Mouse (Mus musculus) Muller cell, postnatal 12 days (primary cell): ENCODE measurements at regions not wholly inside any gene's neighbourhood (a gene's known extent, or its start where the extent isn't known, plus 50 kb on each side); places are given as distances from the start of the nearest gene placed in this dataset.

Experiments
- DNase-seq: peaks from one replicate; pipeline ENCODE4 v3.0.0-alpha.2; 2015; ENCODE audit errors: inconsistent ontology term

DNA sequence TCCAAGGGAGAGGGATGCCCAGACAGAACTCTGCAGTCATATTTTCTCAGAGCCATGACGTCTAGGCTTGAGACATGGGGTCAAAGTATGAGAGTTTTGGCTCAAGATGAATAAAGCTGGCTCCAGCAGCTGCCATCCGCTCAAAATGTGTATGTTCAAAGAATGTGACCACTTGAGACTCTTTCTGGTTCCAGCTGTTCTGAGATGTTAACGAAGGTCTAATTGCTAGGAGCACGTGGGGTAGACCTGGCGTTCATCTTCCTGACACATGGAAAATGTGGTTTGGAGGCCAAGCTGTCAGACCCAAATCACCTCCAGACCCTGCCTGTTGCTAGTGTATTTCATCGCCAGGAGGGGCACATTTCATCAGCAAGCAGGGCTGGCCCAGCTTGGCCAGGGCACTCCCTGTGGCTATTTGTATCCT lies 58.9 kb upstream of the Ankrd1 start:
- peak; percentile 28 for DNase-seq

DNA sequence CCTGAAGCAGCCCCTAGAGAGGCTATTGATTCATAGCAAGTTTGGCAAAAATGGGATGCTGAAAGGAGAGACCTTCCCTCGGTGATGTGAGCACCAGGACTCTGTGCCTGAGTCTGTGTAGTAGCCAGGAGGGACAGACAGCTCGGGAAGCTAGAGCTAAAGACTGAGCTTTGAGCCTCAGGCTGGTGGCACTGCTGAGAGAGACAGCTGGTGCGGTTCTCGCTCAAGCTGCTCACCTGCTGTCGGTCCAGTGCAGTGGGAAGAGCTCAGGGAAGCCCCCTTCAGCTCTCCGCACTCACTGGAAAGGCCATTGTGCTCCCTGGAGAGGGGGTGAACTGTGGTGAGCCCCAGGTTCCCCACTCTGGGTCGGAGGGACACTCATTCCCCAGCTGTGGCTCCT lies 60.4 kb upstream of the Ankrd1 start:
- no peak for DNase-seq

DNA sequence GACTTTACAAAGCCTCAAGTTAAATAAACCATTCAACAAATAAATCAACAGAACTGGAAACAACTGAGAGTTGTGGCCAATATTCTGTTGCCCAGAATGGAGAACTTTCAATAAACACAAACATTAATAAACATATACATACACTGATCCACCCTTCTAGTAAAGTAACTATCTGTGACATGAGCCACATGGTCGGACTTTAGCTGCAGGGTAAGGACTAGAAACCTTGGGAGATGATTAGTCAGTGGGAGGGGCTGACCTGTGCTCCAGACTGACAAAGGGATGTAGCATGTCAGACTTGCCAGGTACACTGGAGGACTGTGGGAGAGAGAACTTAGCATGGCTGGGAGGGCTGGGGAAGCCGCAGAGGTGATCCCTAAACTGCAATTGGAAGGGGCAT lies 61.6 kb upstream of the Ankrd1 start:
- no peak for DNase-seq

GRCm38 (mm10) chr19:36183127-36183526 lies 63.2 kb upstream of the Ankrd1 start:
- DNase-seq = peak; percentile 62

- DNase-seq = no peak
Measured at GRCm38 (mm10) chr19:36189662-36190061, 69.8 kb upstream of the Ankrd1 start.

- DNase-seq = no peak
Measured at GRCm38 (mm10) chr19:36191641-36192040, 71.7 kb upstream of the Ankrd1 start.

DNA sequence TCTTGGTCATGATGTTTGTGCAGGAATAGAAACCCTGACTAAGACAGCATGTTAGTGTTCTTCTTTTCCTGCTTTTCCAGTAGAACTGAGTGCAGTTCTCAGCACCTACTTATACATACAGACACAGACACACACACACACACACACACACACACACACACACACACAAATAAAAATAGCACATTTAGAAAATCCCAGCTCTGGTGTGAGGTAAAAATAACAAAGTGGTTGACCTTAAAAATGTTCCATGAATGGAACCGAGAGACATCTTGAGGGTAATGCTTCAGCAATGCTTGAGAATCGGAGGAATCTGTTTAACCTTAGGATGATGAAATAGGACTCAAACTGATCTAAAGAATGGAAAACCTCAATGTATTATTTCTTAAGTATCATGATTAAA lies 84.4 kb upstream of the Ankrd1 start:
- DNase-seq = no peak

- DNase-seq = no peak
Measured at GRCm38 (mm10) chr19:36204965-36205718, 85.2 kb upstream of the Ankrd1 start.

GRCm38 (mm10) chr19:36207735-36208288 lies 87.9 kb upstream of the Ankrd1 start:
- peak; percentile 89 for DNase-seq

DNA sequence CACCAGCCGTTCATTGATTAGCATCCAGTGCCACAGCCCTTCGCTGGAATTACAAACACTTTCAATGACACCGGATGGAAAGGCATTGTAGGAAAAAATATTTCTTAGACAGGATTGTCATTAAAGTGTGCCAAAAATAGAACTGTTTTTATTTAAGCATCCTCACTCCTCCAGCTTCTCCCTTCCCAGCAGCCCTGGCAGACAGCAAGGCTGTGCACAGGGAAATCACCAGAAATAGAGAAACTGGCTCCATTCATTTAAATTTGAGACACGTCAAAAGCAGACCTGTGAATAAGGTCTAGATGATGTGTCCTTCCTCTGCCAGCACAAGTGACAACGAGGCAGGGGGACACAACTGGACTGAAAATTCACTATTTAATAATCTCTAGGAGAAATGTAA lies 88.5 kb upstream of the Ankrd1 start:
- no peak for DNase-seq

- DNase-seq = peak; percentile 46
Measured at GRCm38 (mm10) chr19:36213461-36213860, 93.6 kb upstream of the Ankrd1 start.

GRCm38 (mm10) chr19:36214188-36214968 lies 94.5 kb upstream of the Ankrd1 start:
- DNase-seq = peak; percentile 77

GRCm38 (mm10) chr19:36217177-36217576 lies 97.3 kb upstream of the Ankrd1 start:
- no peak for DNase-seq

- DNase-seq = no peak
Measured at GRCm38 (mm10) chr19:36217605-36218004, 97.7 kb upstream of the Ankrd1 start.

GRCm38 (mm10) chr19:36218921-36219320 lies 99.0 kb upstream of the Ankrd1 start:
- DNase-seq = no peak

GRCm38 (mm10) chr19:36221104-36221503 lies 101.2 kb upstream of the Ankrd1 start:
- no peak for DNase-seq

GRCm38 (mm10) chr19:36221596-36221995 lies 101.7 kb upstream of the Ankrd1 start:
- no peak for DNase-seq

- no peak for DNase-seq
Measured at GRCm38 (mm10) chr19:36222198-36222597, 102.3 kb upstream of the Ankrd1 start.

DNA sequence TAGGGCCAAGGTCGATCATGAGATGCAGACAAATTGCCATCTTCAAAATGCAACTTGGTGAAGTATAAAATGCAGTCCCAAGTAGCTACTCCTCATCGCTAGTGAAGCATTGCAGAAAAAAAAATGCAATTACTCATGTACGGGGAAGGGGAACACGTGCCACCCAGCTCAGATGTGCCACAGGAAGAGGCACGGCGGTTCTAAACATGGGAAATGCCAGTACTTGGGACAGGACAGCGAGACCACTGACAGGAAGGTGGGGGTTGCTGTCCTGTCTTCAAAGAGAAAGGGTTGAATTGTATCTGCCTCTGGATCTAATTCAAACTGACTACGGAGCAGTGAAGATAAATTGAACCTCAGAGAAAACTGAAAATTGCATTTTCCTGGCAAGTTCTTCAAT lies 104.6 kb upstream of the Ankrd1 start:
- DNase-seq = no peak

DNA sequence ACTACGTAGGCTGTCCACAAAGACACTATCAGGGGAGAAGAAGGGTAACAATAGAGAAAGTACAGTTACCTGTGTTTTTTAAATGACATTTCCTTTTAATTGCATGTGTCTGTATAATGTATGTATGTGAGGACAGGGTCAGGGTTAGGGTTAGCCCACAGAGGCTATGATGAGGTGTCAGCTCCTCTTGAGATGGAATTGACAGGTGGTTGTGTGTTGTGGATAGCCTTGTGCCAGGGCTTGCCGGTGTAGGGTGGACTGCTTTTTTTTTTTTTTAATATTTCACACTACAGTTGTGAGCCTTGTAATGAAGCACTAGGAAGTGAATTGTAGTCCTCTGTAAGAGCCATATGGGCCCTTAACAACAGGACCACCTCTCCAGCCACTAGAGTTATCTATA lies 105.7 kb upstream of the Ankrd1 start:
- no peak for DNase-seq

DNA sequence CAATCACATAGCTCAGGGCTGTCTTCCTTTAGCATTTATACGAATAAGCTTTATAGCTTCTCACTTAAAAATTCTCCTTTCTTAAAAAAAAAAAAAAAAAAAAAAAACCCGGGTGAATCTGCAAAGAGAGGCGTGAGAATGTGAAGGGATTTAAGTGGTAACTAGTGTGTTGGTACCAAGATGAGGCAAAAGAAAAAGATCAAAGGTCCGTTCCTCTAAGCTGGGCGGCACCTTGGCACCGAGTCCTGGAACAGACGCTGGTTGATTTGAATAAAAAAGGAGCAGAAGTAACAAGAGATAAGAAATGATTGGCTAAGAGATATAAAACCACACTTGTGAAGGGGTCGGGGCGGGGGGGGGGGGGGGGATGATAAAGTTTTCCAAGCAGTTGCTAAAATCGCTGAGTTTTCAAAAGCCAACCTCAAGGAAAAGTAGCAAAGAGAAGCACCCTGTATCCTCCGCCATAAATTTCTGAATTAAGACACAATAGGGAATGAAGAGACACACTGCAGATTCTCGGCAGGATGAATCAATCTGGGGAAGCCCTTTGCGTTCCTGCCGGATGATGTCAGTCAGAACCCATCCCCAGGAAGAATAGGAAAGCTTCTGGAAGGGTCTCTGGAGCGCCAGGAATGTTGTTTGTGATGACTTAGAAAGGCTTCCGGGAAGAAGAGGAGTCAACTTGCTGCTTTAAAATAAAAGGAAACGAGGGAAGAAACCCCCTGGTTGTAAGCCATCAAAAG lies 107.7 kb upstream of the Ankrd1 start:
- peak; percentile 49 for DNase-seq

- no peak for DNase-seq
Measured at GRCm38 (mm10) chr19:36229315-36229714, 109.4 kb upstream of the Ankrd1 start.
